Mouse (Mus musculus) midbrain, embryonic 13.5 days (tissue): ENCODE data around the gene Kcnk1. TPM values are rescaled to one million over a fixed set of nuclear protein-coding genes. Genes with fewer than 3 reads are reported as not detected.
A peak's percentile ranks its signal among the peaks of the same experiment; 100 is the strongest.

Experiments
- ATAC-seq: fragments of 200-750 bp; cut with Nextera tagmentation; 2 replicates; pipeline ENCODE4 v1.8.0; 2017; ENCODE audit warnings: mild to moderate bottlenecking, moderate TSS enrichment, moderate library complexity
- H3K27ac ChIP-seq: fragments of 300-500 bp; sonication (generic); 2 replicates; pipeline ENCODE4 v1.5.1; 2015; ENCODE audit warnings: inconsistent platforms, mild to moderate bottlenecking, moderate library complexity
- H3K27me3 ChIP-seq: fragments of 300-500 bp; sonication (generic); 2 replicates; pipeline ENCODE4 v1.6.1; 2015; ENCODE audit warnings: mild to moderate bottlenecking, inconsistent platforms
- H3K36me3 ChIP-seq: fragments of 300-500 bp; sonication (generic); 2 replicates; pipeline ENCODE4 v1.6.1; 2015; ENCODE audit warnings: mild to moderate bottlenecking, inconsistent platforms
- H3K4me1 ChIP-seq: fragments of 300-500 bp; sonication (generic); replicated peaks from 2 replicates; pipeline ENCODE4 v1.6.1; 2015; ENCODE audit warnings: inconsistent platforms
- H3K4me2 ChIP-seq: fragments of 300-500 bp; sonication (generic); replicated peaks from 2 replicates; pipeline ENCODE4 v1.6.1; 2015; ENCODE audit warnings: moderate library complexity, mild to moderate bottlenecking, inconsistent platforms
- H3K4me3 ChIP-seq: fragments of 300-500 bp; sonication (generic); replicated peaks from 2 replicates; pipeline ENCODE4 v1.5.1; 2015; ENCODE audit warnings: mild to moderate bottlenecking, inconsistent platforms
- H3K9ac ChIP-seq: fragments of 300-500 bp; sonication (generic); replicated peaks from 2 replicates; pipeline ENCODE4 v1.6.1; 2015; ENCODE audit warnings: mild to moderate bottlenecking, inconsistent platforms
- H3K9me3 ChIP-seq: fragments of 300-500 bp; sonication (generic); 2 replicates; pipeline ENCODE4 v1.6.1; 2016; ENCODE audit warnings: mild to moderate bottlenecking, inconsistent platforms
- WGBS: fragments of 180-500 bp; shearing (Covaris S2); methylation state at CpG from one replicate; pipeline ENCODE4 v1.1.7; 2015; 5-methylcytosine and 5-hydroxymethylcytosine counted together
- polyA plus RNA-seq: library from polyadenylated mRNA; unstranded; fragments of >200 nt; fragmentation: Nextera tagmentation; extraction: Ambion mirVana; gene quantifications from 2 replicates; pipeline ENCODE4 v1.2.1, GENCODE M21; 2015

The Kcnk1 gene
- polyA plus RNA-seq, 1 experiment from 2014 or later: 6.8 TPM

DNA sequence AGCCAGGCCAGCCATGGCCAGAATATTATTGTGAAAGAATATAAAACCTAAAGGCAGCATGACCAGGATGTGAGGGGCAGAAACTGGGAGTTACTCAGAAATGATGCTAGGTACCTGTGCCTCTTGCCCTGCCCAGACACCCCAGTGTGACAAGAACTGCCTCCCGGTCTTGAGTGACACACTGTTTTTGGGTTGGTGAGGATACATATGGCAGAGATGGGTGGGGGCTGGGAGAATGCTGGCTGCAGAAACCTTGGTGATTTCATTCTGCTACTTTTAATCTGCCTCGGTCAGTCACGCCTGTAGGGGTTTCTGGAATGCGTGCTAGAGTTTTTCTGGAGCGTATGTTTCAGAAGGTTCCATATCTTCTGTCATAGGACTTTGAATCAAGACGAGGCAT, 72.3 kb downstream of the Kcnk1 start:
- 73% methylated on average over 6 of the region's 6 CpGs for WGBS
- Histone ChIP-seq H3K4me1 (0 out of 2 replicates have a peak, but pooled peaks cover 6% of the 10 kb centered on the region), H3K4me2 (no peak overlapping the region), H3K9ac (no peak overlapping the region), H3K27me3 (0 out of 2 replicates have a peak, but pooled peaks cover 2% of the 10 kb centered on the region), H3K27ac (no peak overlapping the region), H3K9me3 (no peaks in the 10 kb centered on the region), H3K4me3 (no peak overlapping the region), H3K36me3 (no peaks in the 10 kb centered on the region)
- no peak for ATAC-seq

GRCm38 (mm10) chr8:126068136-126068535, 73.2 kb downstream of the Kcnk1 start:
- WGBS: 82% methylated on average over 6 of the region's 6 CpGs

DNA sequence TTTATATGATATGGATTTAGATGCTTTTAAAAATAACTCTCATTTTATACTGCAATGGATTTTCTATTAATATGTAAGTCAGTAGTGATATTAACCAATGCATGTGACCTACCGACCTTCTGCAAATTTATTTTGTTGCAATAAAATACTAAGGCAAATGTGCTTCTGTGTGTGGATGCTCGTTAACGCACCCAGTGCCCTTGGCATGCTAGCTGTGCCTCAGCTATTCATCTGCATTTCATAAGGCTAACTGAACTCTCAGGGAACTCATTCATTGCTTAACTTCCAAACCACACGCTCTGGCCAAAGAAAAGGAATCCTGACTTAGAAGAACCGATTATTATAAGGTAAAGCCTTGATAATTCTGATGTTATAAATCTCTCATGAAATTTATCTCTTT, 77.7 kb downstream of the Kcnk1 start:
- no peak overlapping the region for H3K27ac ChIP-seq
- ATAC-seq: no peak
- H3K9ac ChIP-seq: no peak overlapping the region

More at GRCm38 (mm10) chr8:126068136-126068535, 73.2 kb downstream of the Kcnk1 start:
- Histone ChIP-seq H3K9me3 (no peaks in the 10 kb centered on the region), H3K4me1 (peaks cover 12% of the 10 kb centered on the region), H3K9ac (no peak overlapping the region), H3K4me3 (no peak overlapping the region), H3K27me3 (0 out of 2 replicates have a peak, but pooled peaks cover 2% of the 10 kb centered on the region), H3K36me3 (no peaks in the 10 kb centered on the region), H3K27ac (no peak overlapping the region), H3K4me2 (no peak overlapping the region)
- ATAC-seq: no peak

DNA sequence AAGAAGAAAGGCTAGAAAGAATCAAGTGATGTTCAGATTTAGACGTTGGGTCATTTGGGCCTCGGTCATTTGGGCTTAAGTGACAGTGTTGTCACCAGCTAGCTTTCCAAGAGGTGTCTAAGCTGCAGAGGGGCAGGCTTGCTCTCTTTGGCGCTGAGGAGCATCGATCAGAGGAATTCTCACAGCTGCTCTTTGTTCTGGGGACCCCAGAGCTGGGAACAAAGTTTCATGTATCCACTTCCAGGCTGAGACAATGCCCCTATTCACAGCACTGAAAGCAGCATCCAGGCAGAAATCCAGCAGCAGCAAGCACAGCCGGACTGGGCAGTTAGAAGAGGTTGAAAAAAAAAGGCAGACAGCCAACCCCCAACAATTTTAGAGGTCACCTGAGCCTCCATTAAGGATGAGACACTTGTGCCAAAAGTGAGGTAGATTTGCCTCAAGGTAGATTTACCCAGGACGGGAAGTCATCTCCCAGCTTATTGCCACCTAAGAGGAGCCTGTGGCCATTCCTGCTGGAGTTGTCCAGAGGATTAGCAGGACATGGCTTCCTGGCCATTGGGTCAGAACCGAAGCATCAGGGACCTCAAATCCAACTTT, 78.3 kb downstream of the Kcnk1 start:
- no peaks in the 10 kb centered on the region for H3K9me3 ChIP-seq
- H3K4me3 ChIP-seq: no peak overlapping the region
- WGBS: 19% methylated on average over 7 of the region's 7 CpGs
- H3K36me3 ChIP-seq: no peaks in the 10 kb centered on the region
- H3K27ac ChIP-seq: no peak overlapping the region
- no peak overlapping the region; the same call in 1 of the 2 replicates for H3K9ac ChIP-seq
- H3K27me3 ChIP-seq: peaks cover 5% of the 10 kb centered on the region; the same call in 1 of the 2 replicates
- H3K4me1 ChIP-seq: peaks cover 17% of the 10 kb centered on the region
- H3K4me2 ChIP-seq: peak overlapping the region; percentile 17; the same call in 1 of the 2 replicates
- peak; percentile 43; the same call in 1 of the 2 replicates for ATAC-seq

More for the DNA sequence above, 77.7 kb downstream of the Kcnk1 start:
- peaks cover 17% of the 10 kb centered on the region for H3K4me1 ChIP-seq
- no peak overlapping the region for H3K4me3 ChIP-seq
- H3K4me2 ChIP-seq: peak overlapping the region; percentile 17; the same call in 1 of the 2 replicates
- H3K9me3 ChIP-seq: no peaks in the 10 kb centered on the region
- WGBS: 33% methylated on average over 5 of the region's 5 CpGs
- peaks cover 4% of the 10 kb centered on the region; the same call in 1 of the 2 replicates for H3K27me3 ChIP-seq
- H3K36me3 ChIP-seq: no peaks in the 10 kb centered on the region

DNA sequence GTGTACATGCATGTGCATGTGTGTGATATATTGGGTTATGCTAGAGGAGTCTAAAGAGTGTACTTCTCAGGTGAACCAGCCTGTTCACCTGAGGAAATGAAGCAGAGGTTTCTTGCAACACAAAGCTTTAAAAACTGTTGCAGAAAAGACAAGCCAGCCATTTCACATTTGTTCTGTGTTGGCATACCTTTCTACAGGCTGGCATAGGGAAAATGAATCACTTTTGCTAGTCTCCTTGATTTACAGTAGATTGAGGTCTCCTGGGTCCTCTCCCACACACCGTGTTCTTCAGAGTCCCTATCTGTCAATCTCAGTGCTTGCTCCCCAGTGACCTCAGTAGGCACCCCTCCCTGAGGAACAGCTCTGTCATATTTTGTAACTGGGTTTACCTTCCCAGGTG, 79.1 kb downstream of the Kcnk1 start:
- peaks cover 17% of the 10 kb centered on the region for H3K4me1 ChIP-seq
- 80% methylated on average over 1 of the region's 1 CpGs for WGBS

DNA sequence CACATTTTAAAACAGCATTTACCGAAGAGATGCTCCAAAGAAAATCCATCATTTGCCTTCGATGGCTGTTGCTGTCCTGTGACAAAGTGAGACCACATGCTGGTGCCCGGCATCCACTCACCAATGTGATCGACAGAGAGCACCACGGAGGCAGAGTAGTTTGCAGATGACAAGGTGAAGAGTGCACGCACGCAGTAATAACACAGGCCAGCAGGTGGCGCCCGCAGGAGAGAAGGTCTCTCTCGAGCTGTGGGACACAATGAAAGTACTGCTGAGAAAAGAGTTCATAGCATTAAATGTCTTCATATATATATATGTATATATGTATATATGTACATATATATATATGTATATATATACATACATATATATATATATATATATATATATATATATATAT, 80.4 kb downstream of the Kcnk1 start:
- WGBS: 15% methylated on average over 10 of the region's 10 CpGs
- no peak overlapping the region for H3K4me2 ChIP-seq
- H3K27ac ChIP-seq: no peak overlapping the region
- H3K4me1 ChIP-seq: peaks cover 17% of the 10 kb centered on the region
- no peak overlapping the region for H3K9ac ChIP-seq
- no peaks in the 10 kb centered on the region for H3K9me3 ChIP-seq
- ATAC-seq: no peak
- no peak overlapping the region for H3K4me3 ChIP-seq
- peaks cover 5% of the 10 kb centered on the region; the same call in 1 of the 2 replicates for H3K27me3 ChIP-seq
- no peaks in the 10 kb centered on the region for H3K36me3 ChIP-seq

More for the DNA sequence above, 79.1 kb downstream of the Kcnk1 start:
- H3K4me3 ChIP-seq: no peak overlapping the region
- no peaks in the 10 kb centered on the region for H3K9me3 ChIP-seq
- H3K27me3 ChIP-seq: peaks cover 5% of the 10 kb centered on the region; the same call in 1 of the 2 replicates
- no peak overlapping the region for H3K9ac ChIP-seq
- no peak for ATAC-seq
- no peak overlapping the region for H3K27ac ChIP-seq
- H3K36me3 ChIP-seq: no peaks in the 10 kb centered on the region
- H3K4me2 ChIP-seq: no peak overlapping the region

Other genes starting within 250 kb of the Kcnk1 start
- gene Pcnx2, start 96.9 kb upstream of the Kcnk1 start, polyA plus RNA-seq: 3.6 and 3.8 TPM in 2 replicates
- gene Map3k21, start 84.7 kb upstream of the Kcnk1 start, polyA plus RNA-seq: 0.13 and 0.16 TPM in 2 replicates